Mouse (Mus musculus): ENCODE data around the gene Col15a1.

The Col15a1 gene

DNA sequence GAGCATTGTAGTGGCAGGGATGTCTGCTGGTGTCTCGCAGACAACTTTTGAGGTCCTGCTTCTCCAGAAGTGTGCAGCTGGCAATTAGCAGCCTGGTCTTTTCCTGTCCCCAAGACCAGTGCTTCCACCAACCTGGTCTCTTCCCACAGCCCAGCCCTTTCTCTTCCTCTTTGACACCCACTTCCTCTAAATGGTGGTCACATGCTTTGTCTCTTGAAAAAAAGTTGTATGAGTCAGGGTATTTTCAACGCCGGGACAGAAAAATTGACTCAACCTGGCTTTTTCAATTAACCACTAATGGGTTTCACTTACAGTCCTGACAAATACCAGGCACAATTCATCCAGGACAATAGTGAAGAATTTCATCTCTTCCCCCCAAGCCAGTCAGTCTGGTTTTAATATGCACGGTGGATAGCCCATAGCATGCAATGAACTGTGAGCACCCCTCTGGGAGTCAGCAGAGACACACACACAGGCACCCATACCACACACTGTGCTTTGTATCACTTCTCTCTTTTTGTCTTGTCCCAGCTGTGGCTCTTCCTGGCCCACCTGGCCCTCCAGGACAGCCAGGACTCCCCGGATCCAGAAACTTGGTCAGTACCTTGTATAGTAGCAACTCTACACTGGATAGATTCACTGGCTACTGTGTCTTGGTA is 95.5 kb downstream of the Col15a1 start:
- no peak for DNase-seq (ENCODE audit: low spot score in 2 of 2)

DNA sequence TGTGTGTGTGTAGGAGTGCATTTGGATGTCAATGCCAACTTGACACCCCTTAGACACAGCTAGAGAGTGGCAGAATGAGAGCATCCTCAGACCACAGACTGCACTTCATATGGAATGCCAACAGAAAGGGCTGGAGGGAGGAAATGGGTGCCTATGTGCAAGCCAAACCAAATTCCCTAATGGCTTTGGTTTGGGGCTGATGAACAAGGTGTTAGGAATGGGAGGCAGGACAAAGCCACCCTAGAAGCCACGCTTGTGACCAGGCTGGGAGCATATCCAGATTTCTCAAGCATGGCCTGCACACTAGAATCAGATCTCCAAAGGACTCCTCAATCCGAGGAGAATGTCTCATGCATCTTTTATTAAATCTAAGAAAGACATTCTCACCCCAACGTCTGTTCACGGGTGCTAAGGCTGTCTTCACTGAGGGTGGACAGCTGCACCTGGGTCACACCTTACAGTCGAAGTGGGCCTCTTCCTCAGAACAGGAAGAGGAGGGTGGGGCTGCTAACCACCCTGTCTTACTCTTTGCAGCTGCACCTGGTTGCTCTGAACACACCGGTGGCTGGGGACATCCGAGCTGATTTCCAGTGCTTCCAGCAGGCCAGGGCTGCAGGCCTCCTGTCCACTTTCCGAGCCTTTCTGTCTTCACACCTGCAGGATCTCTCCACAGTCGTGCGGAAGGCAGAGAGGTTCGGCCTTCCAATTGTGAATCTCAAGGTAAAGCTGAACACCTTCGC is 102.1 kb downstream of the Col15a1 start:
- peak; percentile 63 to 69 for DNase-seq (ENCODE audit: low spot score in 2 of 2)

DNA sequence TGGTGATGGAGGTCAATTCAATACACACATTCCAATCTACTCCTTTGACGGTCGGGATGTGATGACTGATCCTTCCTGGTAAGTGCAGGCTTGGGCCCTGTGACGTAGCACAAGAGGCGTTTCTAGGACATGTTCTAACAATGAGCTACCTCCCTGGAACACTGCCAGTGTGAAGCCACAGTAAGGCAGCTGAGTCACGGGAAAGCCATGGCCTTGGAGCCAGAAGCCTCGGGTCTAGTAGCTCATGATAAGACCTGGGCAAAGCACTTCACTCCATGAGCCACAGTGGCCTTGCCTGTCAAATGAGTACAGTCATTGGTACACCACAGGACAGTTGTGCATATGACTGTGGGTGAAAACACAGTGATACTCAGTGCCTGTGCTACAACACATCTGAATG is 102.9 kb downstream of the Col15a1 start:
- DNase-seq (ENCODE audit: low spot score in 2 of 2), result peak in 1 of 2 experiments; percentile 54

DNA sequence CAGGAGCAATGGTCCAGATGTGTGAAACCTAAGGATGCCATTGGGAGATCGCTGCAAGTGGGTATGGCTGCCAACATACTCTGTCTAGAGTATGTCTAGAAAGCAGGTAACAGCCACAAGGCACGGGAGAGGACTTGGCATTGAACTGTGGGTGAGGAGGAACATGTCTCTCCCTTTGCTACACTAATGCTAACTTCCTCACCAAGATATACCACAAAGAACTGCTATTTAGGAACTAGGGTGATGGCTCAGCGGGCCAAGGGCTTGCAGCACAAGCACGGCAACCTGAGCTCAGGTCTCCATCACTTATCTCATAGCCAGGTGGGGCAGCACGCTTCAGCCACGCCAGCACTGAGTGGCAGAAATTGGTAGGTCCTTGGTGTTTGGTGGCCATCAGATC is 103.5 kb downstream of the Col15a1 start:
- no peak for DNase-seq (ENCODE audit: low spot score in 2 of 2)

DNA sequence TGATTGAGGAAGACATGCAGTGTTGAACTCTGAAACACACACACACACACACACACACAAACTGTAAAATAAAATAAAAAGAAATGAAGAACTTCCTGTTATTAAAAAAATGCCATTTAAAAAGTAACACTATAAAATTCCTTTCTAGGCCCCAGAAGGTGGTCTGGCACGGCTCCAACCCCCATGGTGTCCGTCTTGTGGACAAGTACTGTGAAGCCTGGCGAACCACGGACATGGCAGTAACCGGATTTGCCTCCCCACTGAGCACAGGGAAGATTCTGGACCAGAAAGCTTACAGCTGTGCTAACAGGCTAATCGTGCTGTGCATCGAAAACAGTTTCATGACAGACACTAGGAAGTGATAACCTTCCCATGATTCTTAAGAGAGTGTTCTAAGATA is 104.0 kb downstream of the Col15a1 start:
- DNase-seq (ENCODE audit: low spot score in 2 of 2), result no peak

DNA sequence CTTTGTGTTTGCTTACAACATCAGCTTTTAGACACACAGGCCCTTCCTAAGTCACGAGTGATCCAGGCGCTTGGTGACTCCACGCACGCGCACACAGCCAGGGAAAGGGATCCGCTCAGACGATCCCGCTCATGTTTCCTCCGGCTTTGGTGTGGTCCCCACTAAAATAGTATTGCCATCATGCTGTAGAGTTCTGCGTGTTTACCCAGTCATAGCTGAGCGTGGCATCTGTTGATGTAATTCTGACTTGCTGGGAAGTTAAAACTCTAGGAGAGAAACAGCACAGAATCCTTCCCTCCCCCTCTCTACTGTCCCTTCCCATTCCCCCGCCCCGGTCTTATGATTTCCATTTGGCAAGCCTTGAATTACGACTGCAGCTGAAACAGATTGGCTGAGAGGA is 104.7 kb downstream of the Col15a1 start:
- no peak for DNase-seq (ENCODE audit: low spot score in 2 of 2)

DNA sequence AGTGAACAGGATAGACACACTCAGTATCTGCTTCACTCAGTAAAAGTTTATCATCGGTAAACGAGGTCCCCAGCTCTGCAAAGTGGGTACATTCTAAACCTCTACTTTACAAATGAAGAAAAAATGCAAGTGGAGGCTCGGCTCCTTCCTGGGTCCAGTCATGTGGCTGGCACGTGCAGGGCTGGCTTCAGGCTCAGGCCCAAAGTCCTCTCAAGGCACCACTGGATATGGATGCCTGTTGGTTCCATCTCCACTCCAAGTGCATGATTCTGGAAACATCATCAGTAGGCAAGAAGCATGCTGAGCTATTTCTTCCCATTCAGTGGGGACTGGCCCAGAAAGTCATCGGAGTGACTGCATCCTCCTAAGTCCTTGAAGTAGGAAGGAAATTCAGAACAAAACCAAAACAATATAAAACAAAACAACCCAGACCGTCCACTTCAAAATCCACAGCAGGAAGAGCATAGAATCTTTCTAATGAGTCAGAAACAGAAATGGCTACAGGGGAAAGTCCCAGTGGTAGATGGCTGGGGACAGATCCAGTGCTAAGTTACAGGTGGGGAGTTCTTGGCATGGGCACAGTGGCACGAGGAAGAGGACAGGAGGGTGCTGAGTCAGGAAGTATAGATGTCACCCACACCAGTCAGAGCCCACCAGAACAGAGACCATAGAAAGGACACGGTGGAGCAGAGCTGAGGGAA is 105.9 kb downstream of the Col15a1 start:
- no peak for DNase-seq (ENCODE audit: low spot score in 2 of 2)

DNA sequence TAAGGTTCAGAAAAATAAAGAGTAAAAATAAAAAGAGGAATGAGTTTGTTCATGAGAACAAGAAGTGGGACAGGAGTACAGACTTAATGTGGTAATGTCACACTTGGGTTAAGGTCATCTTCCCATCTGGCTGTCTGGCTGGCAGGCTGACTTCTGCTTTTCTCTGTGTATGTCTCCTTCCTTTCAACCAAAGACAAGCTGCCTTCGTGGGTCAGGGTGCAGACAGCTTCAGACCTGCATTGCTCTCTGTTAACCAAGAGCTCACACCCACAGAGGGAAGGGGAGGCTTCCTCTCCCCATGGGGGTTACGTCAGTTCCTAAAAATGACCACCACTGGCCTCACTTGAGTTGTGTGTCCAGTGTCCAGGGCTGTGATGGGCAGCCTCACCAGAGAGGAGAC is 107.5 kb downstream of the Col15a1 start:
- no peak for DNase-seq (ENCODE audit: low spot score in 2 of 2)

DNA sequence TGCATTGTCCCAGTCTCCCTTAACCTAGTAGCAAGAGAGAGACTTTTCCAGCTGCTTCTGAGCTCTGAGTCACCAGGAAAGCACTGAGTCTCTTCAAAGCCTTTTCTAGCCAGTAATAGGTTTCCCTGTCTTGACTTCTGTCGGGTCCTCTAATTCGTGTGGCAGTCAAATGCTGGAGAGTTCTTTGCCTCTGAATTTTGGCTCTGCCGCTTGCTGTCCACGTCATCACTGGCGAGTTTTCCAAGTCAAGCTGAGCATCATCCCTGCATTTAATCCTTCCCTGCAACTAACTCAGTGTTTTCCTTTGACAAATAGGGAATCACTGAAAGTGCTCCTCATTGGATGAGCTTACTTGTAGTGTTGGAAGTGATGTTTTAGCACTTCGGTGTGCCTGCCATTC is 108.5 kb downstream of the Col15a1 start:
- no peak for DNase-seq (ENCODE audit: low spot score in 2 of 2)

DNA sequence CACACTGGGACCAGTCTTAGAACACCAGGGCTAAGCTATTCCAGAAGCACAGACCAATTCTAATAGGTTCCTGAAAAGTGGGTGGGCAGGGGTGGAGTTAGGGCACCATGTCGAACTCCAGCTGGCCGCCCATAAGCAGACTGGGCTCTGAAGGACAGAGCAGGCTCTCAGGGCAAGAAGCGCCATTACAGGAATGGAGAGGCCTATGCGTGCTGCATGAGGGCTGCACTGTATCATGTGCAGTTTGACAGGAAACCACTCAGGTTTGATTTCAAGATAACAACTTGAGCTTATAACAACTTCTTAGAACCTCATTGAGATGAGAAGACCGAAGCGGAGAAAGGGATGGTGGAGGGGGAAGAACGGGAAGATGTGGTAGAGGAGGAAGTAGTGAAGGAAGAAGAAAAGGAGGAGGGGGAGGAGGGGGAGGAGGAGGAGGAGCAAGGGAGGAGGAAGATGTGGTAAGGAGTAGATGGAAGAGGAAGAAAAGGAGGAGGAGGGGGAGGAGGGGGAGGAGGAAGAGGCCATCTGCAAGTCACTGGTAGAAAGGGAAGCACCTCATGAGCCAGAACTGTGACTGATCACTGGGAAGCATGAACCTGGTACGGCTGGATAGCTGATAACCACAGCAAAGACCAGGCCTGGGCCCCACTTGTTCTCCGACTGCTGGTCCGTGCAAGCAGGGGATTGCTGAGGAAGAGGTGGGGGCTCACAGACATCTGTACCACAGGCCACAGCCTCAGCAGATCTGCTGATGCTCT is 111.8 kb downstream of the Col15a1 start:
- DNase-seq (ENCODE audit: low spot score in 2 of 2), result peak; percentile 59 to 65

DNA sequence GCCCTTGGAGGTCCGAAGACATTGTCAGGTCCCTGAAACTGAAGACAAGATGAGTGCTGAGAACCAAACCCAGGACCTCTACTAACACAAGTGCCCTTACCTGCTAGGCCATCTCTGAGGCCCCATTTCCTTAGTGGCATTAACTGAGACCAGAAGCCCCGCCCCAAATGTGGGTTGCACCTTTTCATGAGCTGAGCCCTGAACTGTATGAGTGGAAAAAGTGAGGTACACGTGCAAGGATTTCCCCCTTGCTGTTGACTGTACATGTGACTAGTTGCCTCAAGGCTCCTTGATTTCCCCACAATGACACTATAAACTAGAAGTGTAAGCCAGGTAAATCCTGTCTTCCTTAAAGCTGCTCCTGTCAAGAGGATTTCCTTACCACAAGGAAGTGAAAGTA is 114.4 kb downstream of the Col15a1 start:
- peak; percentile 37 to 52 for DNase-seq (ENCODE audit: low spot score in 2 of 2)

DNA sequence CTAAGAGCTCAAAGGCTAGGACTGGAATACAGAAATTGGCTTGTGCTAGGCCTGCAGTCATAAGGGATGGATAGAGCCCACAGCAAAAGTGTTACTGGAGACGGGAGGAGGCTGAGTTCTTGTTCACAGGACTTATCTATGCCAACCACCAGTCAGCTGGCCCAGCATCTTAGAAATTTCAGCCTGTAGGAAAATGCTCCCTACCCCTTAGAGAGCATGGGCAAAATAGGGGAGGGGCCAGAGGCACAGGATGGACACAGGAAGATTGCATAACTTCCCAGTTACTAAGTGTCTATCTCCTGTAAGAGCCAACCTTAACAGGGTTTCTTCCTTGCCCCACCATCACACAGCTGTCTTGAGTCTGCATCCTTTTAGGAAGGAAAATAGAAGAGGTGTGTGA is 116.2 kb downstream of the Col15a1 start:
- DNase-seq (ENCODE audit: low spot score in 2 of 2), result no peak

DNA sequence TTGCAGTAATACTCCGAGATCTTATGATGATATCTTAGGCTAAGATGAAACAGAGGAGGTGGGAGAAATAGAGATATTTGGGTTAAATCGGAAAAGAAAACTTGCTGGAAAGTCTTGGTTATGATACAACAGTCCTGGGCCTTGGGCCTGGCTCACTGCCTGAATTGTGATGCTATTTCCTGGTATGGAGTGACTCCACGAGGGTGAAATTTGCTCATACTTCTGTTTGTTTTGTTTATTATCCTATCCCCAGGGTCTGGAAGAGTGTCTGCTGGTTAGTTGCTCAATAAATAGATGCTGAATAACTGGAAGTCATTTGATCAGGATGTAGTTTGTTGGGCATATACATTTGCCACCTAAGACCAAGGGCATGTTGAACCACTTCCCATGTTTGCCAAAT is 119.8 kb downstream of the Col15a1 start:
- no peak for DNase-seq (ENCODE audit: low spot score in 2 of 2)

DNA sequence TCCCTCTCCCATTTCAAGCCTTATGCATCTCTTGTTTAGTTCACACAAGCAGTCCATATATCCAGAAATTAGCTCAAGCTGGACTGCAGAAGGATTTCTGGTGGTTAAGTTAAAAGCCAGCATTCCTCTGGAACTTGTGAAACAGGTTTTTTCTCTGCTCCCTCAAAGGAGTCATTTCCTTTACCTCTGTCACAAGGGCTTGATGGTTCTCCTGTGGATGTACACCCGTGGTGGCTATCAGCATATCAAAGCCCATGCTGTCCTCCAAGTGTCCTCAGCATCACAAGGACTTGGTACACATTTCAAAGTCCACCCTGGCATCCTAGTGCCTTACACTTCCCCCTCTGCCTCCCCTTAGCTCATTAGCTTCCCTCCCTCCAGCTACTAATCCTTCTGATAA is 121.3 kb downstream of the Col15a1 start:
- DNase-seq (ENCODE audit: low spot score in 2 of 2), result no peak

DNA sequence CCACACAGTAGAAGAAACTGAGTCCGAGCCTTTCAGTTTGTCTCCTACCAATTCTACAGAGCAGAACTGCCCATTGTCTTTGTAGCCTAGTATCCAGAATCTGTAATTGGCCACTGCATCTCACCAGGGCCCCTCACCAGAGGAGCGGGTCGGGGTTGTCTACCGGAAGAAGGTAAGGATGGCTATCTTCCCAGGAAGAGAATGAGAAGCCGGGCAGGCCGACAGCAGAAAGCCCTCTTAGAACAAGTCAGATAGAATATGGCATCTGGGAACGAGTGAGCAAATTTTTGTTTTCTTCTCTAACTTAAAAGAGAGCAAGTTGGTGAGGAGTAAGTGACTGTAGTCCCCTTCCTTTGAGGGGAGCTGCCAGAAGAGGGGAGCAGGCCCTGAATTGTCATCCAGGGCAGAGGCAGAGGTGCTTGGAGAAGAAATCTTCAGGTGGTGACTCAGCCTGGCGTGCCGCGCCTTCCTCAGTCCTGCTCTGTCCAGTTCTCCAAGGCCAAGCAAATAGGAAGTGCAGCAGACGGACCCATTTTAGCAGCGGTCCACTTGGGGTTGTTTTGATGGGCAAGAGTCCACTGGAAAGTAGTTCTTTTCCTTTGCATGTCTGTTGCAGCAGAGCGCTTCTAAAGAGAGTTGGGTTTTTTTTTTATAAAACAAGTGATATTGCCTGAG is 122.6 kb downstream of the Col15a1 start:
- no peak for DNase-seq (ENCODE audit: low spot score in 2 of 2)

DNA sequence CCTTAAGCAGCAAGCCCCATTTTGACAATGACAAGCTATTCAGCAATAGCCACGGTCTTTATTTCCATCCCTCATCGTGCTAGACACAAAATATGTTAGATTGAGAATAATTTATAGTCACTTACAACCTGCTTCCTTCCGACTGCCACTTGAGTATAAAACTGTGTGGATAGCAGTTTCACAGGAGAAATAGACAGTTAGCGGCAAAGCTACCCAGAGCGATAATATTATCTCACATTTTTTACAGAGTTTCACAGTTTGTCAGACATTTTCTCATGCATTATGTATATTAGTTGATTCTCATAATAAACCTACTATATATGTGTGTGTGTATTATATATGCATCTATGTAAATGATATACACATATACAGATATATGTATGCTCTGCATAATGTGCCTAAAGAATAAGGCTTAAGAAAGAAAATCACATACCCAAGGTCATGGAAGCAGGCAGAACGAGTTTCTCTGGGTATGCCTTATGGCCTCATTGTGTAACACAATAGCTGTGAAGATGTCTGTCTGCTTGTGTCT is 124.9 kb downstream of the Col15a1 start:
- DNase-seq (ENCODE audit: low spot score in 2 of 2), result no peak

DNA sequence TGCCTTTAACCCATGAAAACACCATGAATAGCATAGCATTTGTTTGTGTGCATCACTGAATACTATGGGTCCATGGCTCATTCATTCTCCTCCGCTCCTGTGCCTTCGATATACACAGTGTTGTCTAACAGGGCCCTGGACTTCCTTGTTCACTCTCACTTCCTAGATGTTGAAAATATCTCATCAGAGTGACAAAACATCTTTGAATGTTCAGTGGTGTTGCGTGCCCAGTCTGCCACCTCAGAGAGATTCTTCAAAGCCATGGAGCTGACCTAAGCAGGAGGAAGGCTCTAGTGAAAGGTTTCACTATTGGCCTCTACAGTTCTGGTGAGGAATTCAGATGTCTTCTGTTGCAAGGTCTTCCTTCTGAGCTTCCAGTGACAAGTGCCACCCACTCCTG is 125.6 kb downstream of the Col15a1 start:
- DNase-seq (ENCODE audit: low spot score in 2 of 2), result no peak

DNA sequence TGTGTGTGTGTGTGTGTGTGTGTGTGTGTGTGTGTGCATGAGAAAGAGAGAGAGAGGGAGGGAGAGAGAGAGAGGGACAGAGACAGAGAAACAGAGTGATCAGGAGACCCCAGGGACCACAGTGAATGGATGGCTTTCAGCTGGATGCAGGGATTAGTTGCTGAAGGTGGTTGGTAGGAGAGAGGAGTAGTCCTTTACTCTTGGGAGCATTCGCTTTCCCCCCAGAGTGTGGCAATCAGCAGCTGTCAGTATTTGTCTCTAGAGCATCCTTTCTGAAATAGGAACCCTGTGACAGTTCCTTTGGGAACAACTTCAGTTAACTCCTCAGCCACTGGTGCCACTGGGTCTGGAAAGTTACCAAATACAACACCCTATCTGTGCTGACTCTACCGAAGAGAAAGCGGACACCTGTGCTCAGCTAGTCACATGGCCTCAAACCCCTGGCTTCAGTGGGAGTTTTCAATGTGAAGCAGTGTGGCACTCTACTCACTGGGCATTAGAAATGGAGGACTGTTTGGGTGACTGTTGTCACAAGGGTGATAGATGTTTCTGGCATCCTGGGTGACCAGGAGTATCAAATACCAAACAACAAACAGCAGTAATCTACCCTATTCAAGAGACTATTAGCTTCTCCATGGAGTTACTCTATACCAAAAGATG is 129.1 kb downstream of the Col15a1 start:
- DNase-seq (ENCODE audit: low spot score in 2 of 2), result no peak

DNA sequence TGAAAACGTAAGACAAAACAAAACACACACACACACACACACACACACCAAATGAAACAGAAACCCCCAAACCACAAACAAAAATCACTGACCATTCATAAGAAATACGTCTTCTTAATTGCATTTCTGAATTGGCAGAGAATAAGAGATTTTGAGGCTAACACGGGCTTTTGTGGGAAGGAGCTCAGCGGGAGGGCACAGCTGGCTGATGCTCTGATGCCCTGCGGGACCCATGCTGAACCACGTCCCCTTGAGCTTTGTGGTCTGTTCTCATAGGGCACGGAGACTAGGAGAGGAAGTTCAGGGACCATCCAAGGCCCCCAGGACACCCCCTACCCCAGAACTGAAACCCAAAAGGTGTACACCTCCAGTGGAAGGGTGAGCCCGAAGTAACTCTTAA is 134.7 kb downstream of the Col15a1 start:
- peak; percentile 26 to 37 for DNase-seq (ENCODE audit: low spot score in 2 of 2)

DNA sequence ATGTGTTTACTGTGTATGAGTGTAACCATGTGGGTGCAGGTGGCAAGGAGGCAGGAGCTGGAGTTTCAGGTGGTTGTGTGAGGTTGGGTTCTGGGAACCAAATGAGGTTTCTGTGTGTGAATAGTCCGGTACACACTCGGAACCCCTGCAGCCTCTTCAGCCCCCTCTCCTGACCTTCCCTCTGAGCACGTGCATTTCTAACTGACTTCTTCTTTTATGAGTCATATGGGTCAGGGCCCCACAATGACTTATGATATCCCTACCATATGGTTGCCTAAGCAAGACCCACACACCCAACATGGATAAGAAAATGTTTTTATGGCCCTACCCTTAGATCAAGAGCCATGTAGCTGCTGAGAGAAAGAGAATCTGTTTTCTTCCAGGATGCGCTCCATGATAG is 139.1 kb downstream of the Col15a1 start:
- DNase-seq (ENCODE audit: low spot score in 2 of 2), result no peak

DNA sequence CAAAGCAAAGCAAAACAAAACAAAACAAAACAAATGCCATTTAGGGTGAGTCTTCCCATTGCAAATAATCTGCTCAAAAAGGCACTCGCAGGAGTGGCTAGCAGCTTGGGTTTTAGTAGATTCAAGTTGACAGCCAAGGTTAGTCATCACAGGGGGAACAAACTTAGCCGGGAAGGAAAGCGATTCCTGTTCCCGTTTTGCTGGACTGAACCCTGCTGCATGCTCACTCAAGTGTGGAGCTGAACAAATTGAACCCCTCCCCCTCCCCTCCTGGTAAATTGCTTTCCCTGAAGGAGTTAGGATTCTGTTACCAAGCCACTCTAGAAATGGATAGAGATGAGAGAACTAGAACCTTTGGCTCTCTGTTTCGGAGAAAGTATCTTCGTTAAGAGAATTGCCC is 141.8 kb downstream of the Col15a1 start:
- no peak for DNase-seq (ENCODE audit: low spot score in 2 of 2)

Measured in thymus, postnatal 10 days (tissue).